Mouse (Mus musculus) ES-E14 (cell line): ENCODE data around the gene Akap12. TPM values are rescaled to one million over a fixed set of nuclear protein-coding genes. Genes with fewer than 3 reads are reported as not detected.

Experiments
- DNase-seq: peaks from one replicate; pipeline ENCODE4 v3.0.0-alpha.2; 2013; ENCODE audit warnings: low read depth, low spot score
- H3K27ac ChIP-seq: 2 replicates; pipeline ENCODE4 v1.5.1; 2012; ENCODE audit warnings: low read depth, mild to moderate bottlenecking, low read length, moderate library complexity, mixed read lengths; ENCODE audit not compliant: poor library complexity, insufficient read depth, severe bottlenecking
- H3K36me3 ChIP-seq: 2 replicates; pipeline ENCODE4 v1.6.1; 2012; ENCODE audit warnings: mild to moderate bottlenecking, low read length, moderate library complexity, mixed read lengths; ENCODE audit not compliant: control insufficient read depth, poor library complexity, insufficient read depth, severe bottlenecking
- H3K4me1 ChIP-seq, 2 experiments: fragments of 150-350 bp in 1 of 2; sonication (generic) in 1 of 2; 2 replicates each; pipeline ENCODE4 v1.6.1; 2012; ENCODE audit warnings: low read length in 2 of 2, mild to moderate bottlenecking in 1 of 2, mixed read lengths in 1 of 2; ENCODE audit not compliant: control insufficient read depth in 2 of 2, insufficient read depth in 2 of 2, poor library complexity in 1 of 2
- H3K4me3 ChIP-seq, 2 experiments: fragments of 150-350 bp in 1 of 2; sonication (generic) in 1 of 2; 2 replicates each; pipeline ENCODE4 v1.5.1; 2012; ENCODE audit warnings: low read length in 2 of 2, low read depth in 1 of 2, mild to moderate bottlenecking in 1 of 2, mixed read lengths in 1 of 2; ENCODE audit not compliant: insufficient read depth in 1 of 2, poor library complexity in 1 of 2, severe bottlenecking in 1 of 2
- H3K9ac ChIP-seq: 2 replicates; pipeline ENCODE4 v1.6.1; 2012; ENCODE audit warnings: low read depth, mild to moderate bottlenecking, low read length, mixed read lengths; ENCODE audit not compliant: poor library complexity, insufficient read depth, severe bottlenecking
- H3K9me3 ChIP-seq: fragments of 150-350 bp; sonication (generic); 2 replicates; pipeline ENCODE4 v1.6.1; 2012; ENCODE audit warnings: low read depth, mild to moderate bottlenecking, low read length; ENCODE audit not compliant: control insufficient read depth, insufficient read depth
- CHD2 ChIP-seq: IDR thresholded peaks from 2 replicates; pipeline ENCODE4 v1.6.1; 2014; ENCODE audit warnings: mild to moderate bottlenecking, low read depth, low read length, inconsistent platforms
- HCFC1 ChIP-seq: IDR thresholded peaks from 2 replicates; pipeline ENCODE4 v1.6.1; 2012; ENCODE audit warnings: low read length, inconsistent platforms, borderline replicate concordance; ENCODE audit not compliant: insufficient read depth
- MAFK ChIP-seq: IDR thresholded peaks from 2 replicates; pipeline ENCODE4 v1.6.1; 2014; ENCODE audit warnings: mild to moderate bottlenecking, low read depth, low read length, inconsistent platforms; ENCODE audit not compliant: insufficient read depth
- ZC3H11A ChIP-seq: IDR thresholded peaks from 2 replicates; pipeline ENCODE4 v1.6.1; 2012; ENCODE audit warnings: low read depth, mild to moderate bottlenecking, inconsistent platforms, low read length, borderline replicate concordance
- ZNF384 ChIP-seq: IDR thresholded peaks from 2 replicates; pipeline ENCODE4 v1.6.1; 2012; ENCODE audit warnings: low read depth, low read length, inconsistent platforms
- in situ Hi-C, 2 experiments: fragments of 600-800 bp; cut with MboI; formaldehyde crosslinking; loops; one replicate each; pipeline ENCODE4 v1.15.1; 2025; ENCODE audit warnings: low sequenced_read_pairs in 2 of 2, inconsistent platforms in 1 of 2; ENCODE audit not compliant: unreplicated experiment in 2 of 2
- total RNA-seq: library from RNA; depleted of rRNA; stranded (reverse); fragments of 300-350 nt; gene quantifications from 2 replicates; pipeline ENCODE4 v1.2.3, GENCODE M21; 2012

Akap12 gene
- total RNA-seq, 1 experiment, result 346 TPM

- no peak for TF ChIP-seq CHD2
- TF ChIP-seq HCFC1, result no peak
- H3K27ac ChIP-seq, result peak overlapping the region; percentile 82; the same call in 1 of the 2 replicates
These were observed 108.6 kb downstream of the Akap12 start for GRCm38 (mm10) chr10:4374734-4375133.

GRCm38 (mm10) chr10:4375267-4375666, 109.1 kb downstream of the Akap12 start:
- in situ Hi-C loops, result no loop called here
- H3K9me3 ChIP-seq, result no peaks in the 10 kb centered on the region
- peaks cover 14 to 38% of the 10 kb centered on the region in 2 experiments for H3K4me1 ChIP-seq
- H3K4me3 ChIP-seq, result no peak overlapping the region
- peak; percentile 80 for DNase-seq
- H3K36me3 ChIP-seq, result no peaks in the 10 kb centered on the region
- peak overlapping the region; percentile 25; the same call in 1 of the 2 replicates for H3K9ac ChIP-seq
- H3K27ac ChIP-seq, result peak overlapping the region; percentile 84
- TF ChIP-seq ZC3H11A (no peak), MAFK (no peak), HCFC1 (no peak), CHD2 (no peak), ZNF384 (no peak)

More at GRCm38 (mm10) chr10:4374734-4375133, 108.6 kb downstream of the Akap12 start:
- H3K4me1 ChIP-seq, result peaks cover 14 to 42% of the 10 kb centered on the region in 2 experiments
- no peak for DNase-seq
- no peak overlapping the region for H3K4me3 ChIP-seq
- no peaks in the 10 kb centered on the region for H3K9me3 ChIP-seq
- no peaks in the 10 kb centered on the region for H3K36me3 ChIP-seq
- no peak overlapping the region for H3K9ac ChIP-seq
- in situ Hi-C loops, result no loop called here

- no peak for TF ChIP-seq HCFC1
- TF ChIP-seq MAFK, result no peak
- no peak overlapping the region for H3K9ac ChIP-seq
- H3K36me3 ChIP-seq, result no peaks in the 10 kb centered on the region
- DNase-seq, result no peak
- H3K9me3 ChIP-seq, result no peaks in the 10 kb centered on the region
- H3K27ac ChIP-seq, result peak overlapping the region; percentile 84
- in situ Hi-C loops, result no loop called here
- peaks cover 14 to 34% of the 10 kb centered on the region in 2 experiments for H3K4me1 ChIP-seq
- H3K4me3 ChIP-seq, result no peak overlapping the region
These were observed 110.3 kb downstream of the Akap12 start for GRCm38 (mm10) chr10:4376461-4376860.

GRCm38 (mm10) chr10:4376931-4377330, 110.8 kb downstream of the Akap12 start:
- H3K27ac ChIP-seq, result no peak overlapping the region
- no peak overlapping the region for H3K9ac ChIP-seq
- no peak for DNase-seq
- peaks cover 14 to 30% of the 10 kb centered on the region in 2 experiments for H3K4me1 ChIP-seq
- in situ Hi-C loops, result no loop called here
- H3K4me3 ChIP-seq, result no peak overlapping the region
- no peaks in the 10 kb centered on the region for H3K36me3 ChIP-seq
- no peaks in the 10 kb centered on the region for H3K9me3 ChIP-seq
- TF ChIP-seq HCFC1, result no peak
- no peak for TF ChIP-seq ZC3H11A
- TF ChIP-seq ZNF384, result no peak
- no peak for TF ChIP-seq CHD2
- no peak for TF ChIP-seq MAFK

DNA sequence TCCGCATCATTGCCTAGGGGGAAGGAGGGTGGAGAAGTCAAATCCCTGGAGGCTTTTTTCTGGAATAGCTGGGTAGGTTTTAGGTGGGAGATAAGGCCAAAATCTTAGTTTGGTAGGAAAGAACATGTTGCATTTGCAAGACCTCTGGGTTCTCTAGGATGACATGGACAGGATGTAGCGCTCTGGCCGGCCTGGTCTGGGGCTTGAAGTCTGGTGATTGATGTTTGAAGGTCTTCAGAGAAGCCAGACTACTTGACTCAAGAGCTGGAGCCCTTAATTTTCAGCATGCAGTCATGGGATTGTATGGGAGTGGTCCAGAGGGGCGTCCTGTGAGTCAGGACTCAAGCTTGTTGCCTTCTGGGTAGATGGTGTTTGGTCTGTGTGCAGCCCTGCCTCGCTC, 114.6 kb downstream of the Akap12 start:
- H3K9ac ChIP-seq, result no peak overlapping the region
- TF ChIP-seq CHD2 (no peak), ZNF384 (no peak), MAFK (no peak)
- H3K4me3 ChIP-seq, result no peak overlapping the region
- no peak for DNase-seq
- in situ Hi-C loops, result no loop called here
- peaks cover 9 to 23% of the 10 kb centered on the region in 2 experiments for H3K4me1 ChIP-seq
- no peaks in the 10 kb centered on the region for H3K9me3 ChIP-seq
- no peaks in the 10 kb centered on the region for H3K36me3 ChIP-seq
- H3K27ac ChIP-seq, result no peak overlapping the region
